Mouse (Mus musculus) liver, adult 2 months (tissue): Measurements from ENCODE around the gene Ace. TPM values are rescaled to one million over a fixed set of nuclear protein-coding genes. Genes with fewer than 3 reads are reported as not detected.

ENCODE experiments used
- DNase-seq: peaks from one replicate; pipeline ENCODE4 v3.0.0-alpha.2; 2011; ENCODE audit warnings: low read depth, low spot score; ENCODE audit errors: extremely low read depth
- H3K27ac ChIP-seq: fragments of 200-500 bp; replicated peaks from 2 replicates; pipeline ENCODE4 v1.5.1; 2012; ENCODE audit warnings: low read depth, mild to moderate bottlenecking, control low read depth, inconsistent platforms, low read length; ENCODE audit not compliant: insufficient read depth
- H3K27me3 ChIP-seq: fragments of 200-500 bp; 2 replicates; pipeline ENCODE4 v1.6.1; 2012; ENCODE audit warnings: mild to moderate bottlenecking, moderate library complexity, low read length, inconsistent platforms; ENCODE audit not compliant: control insufficient read depth, insufficient read depth
- H3K36me3 ChIP-seq: fragments of 200-500 bp; 2 replicates; pipeline ENCODE4 v1.6.1; 2012; ENCODE audit warnings: low read length, inconsistent platforms; ENCODE audit not compliant: control insufficient read depth, insufficient read depth
- H3K4me1 ChIP-seq: fragments of 200-500 bp; 2 replicates; pipeline ENCODE4 v1.6.1; 2011; ENCODE audit warnings: low read length; ENCODE audit not compliant: control insufficient read depth, insufficient read depth
- H3K4me3 ChIP-seq: fragments of 200-500 bp; 2 replicates; pipeline ENCODE4 v1.5.1; 2011; ENCODE audit warnings: low read depth, mild to moderate bottlenecking, control low read depth, low read length, moderate library complexity; ENCODE audit not compliant: insufficient read depth
- H3K79me2 ChIP-seq: fragments of 200-500 bp; 2 replicates; pipeline ENCODE4 v1.6.1; 2012; ENCODE audit warnings: inconsistent platforms, mild to moderate bottlenecking, low read length, moderate library complexity; ENCODE audit not compliant: control insufficient read depth, insufficient read depth
- H3K9ac ChIP-seq: fragments of 200-500 bp; 2 replicates; pipeline ENCODE4 v1.6.1; 2012; ENCODE audit warnings: low read depth, mild to moderate bottlenecking, control low read depth, inconsistent platforms, low read length
- CTCF ChIP-seq: fragments of 200-500 bp; IDR thresholded peaks from 2 replicates; pipeline ENCODE4 v1.5.1; 2011; ENCODE audit warnings: low read depth, low read length, control low read depth
- POLR2A ChIP-seq: fragments of 200-500 bp; IDR thresholded peaks from 2 replicates; pipeline ENCODE4 v1.6.1; 2011; ENCODE audit warnings: low read length, control low read depth; ENCODE audit not compliant: insufficient read depth; ENCODE audit errors: extremely low read depth
- WGBS: fragments of 180-500 bp; shearing (Covaris S2); methylation state at CpG from one replicate; pipeline ENCODE4 v1.1.7; 2018; 5-methylcytosine and 5-hydroxymethylcytosine counted together
- polyA plus RNA-seq: library from polyadenylated mRNA; depleted of rRNA; stranded (reverse); fragments of >200 nt; gene quantifications from 2 replicates; pipeline ENCODE4 v1.2.3, GENCODE M21; 2012; rRNA removed
- total RNA-seq: library from RNA; depleted of rRNA; stranded (reverse); fragments of >200 nt; gene quantifications from 2 replicates; pipeline ENCODE4 v1.2.3, GENCODE M21; 2014; rRNA removed

Ace gene
- total RNA-seq: 0.28 and 0.74 TPM in 2 replicates
- polyA plus RNA-seq: 0.42 and 0.60 TPM in 2 replicates

GRCm38 (mm10) chr11:105967741-105968574, at the start of gene Ace:
TSS of gene Ace (plus strand) at chr11:105967945.
- DNase-seq: no peak
- Histone ChIP-seq H3K9ac (0 out of 2 replicates have a peak within 1 kb of the TSS, but pooled peaks have one; percentile 28), H3K27me3 (peaks cover 8% of the 10 kb centered on the region)

GRCm38 (mm10) chr11:105920098-105920785, 47.5 kb upstream of the Ace start:
- no peak for DNase-seq
- no peak overlapping the region for H3K27ac ChIP-seq
- H3K36me3 ChIP-seq: peaks cover 3% of the 10 kb centered on the region; the same call in 1 of the 2 replicates
- no peak overlapping the region for H3K9ac ChIP-seq
- WGBS: 91% methylated on average over 3 of the region's 3 CpGs
- TF ChIP-seq CTCF: no peak
- TF ChIP-seq POLR2A: no peak
- H3K4me3 ChIP-seq: no peak overlapping the region
- H3K4me1 ChIP-seq: no peaks in the 10 kb centered on the region
- no peaks in the 10 kb centered on the region for H3K27me3 ChIP-seq
- H3K79me2 ChIP-seq: no peaks in the 10 kb centered on the region

More at GRCm38 (mm10) chr11:105967741-105968574, at the start of gene Ace:
- TF ChIP-seq POLR2A (no peak), CTCF (no peak)
- Histone ChIP-seq H3K4me3 (peak within 1 kb of the TSS; percentile 64), H3K79me2 (no peaks in the 10 kb centered on the region), H3K36me3 (no peaks in the 10 kb centered on the region), H3K27ac (no peak within 1 kb of the TSS), H3K4me1 (no peaks in the 10 kb centered on the region)
- WGBS: 2% methylated on average over 73 of the region's 76 CpGs

- Histone ChIP-seq H3K27ac (no peak overlapping the region), H3K36me3 (peaks cover 3% of the 10 kb centered on the region; the same call in 1 of the 2 replicates), H3K79me2 (no peaks in the 10 kb centered on the region), H3K9ac (no peak overlapping the region), H3K27me3 (no peaks in the 10 kb centered on the region), H3K4me3 (no peak overlapping the region), H3K4me1 (no peaks in the 10 kb centered on the region)
- 99% methylated on average over 2 of the region's 2 CpGs for WGBS
- no peak for DNase-seq
- TF ChIP-seq POLR2A: no peak
- no peak for TF ChIP-seq CTCF
These were observed 46.9 kb upstream of the Ace start for GRCm38 (mm10) chr11:105920836-105921235.

GRCm38 (mm10) chr11:105921275-105921674, 46.5 kb upstream of the Ace start:
- no peak overlapping the region for H3K4me3 ChIP-seq

GRCm38 (mm10) chr11:105922769-105923663, 44.7 kb upstream of the Ace start:
- WGBS: 93% methylated on average over 20 of the region's 20 CpGs
- H3K4me1 ChIP-seq: no peaks in the 10 kb centered on the region
- H3K27me3 ChIP-seq: no peaks in the 10 kb centered on the region
- H3K36me3 ChIP-seq: no peaks in the 10 kb centered on the region
- no peak for TF ChIP-seq CTCF
- no peak for TF ChIP-seq POLR2A
- H3K4me3 ChIP-seq: no peak overlapping the region
- H3K9ac ChIP-seq: no peak overlapping the region
- DNase-seq: no peak
- H3K79me2 ChIP-seq: no peaks in the 10 kb centered on the region
- H3K27ac ChIP-seq: no peak overlapping the region

More at GRCm38 (mm10) chr11:105921275-105921674, 46.5 kb upstream of the Ace start:
- H3K79me2 ChIP-seq: no peaks in the 10 kb centered on the region
- no peaks in the 10 kb centered on the region for H3K27me3 ChIP-seq
- WGBS: 94% methylated on average over 5 of the region's 5 CpGs
- TF ChIP-seq POLR2A (no peak), CTCF (no peak)
- H3K27ac ChIP-seq: no peak overlapping the region
- no peaks in the 10 kb centered on the region for H3K4me1 ChIP-seq
- H3K36me3 ChIP-seq: peaks cover under 1% of the 10 kb centered on the region; the same call in 1 of the 2 replicates
- H3K9ac ChIP-seq: no peak overlapping the region
- no peak for DNase-seq
